Mouse (Mus musculus): Measurements from ENCODE around the gene Olfr15.

GRCm38 (mm10) chr16:3828021-3828420 is 2.7 kb upstream of the Olfr15 start:
- TF ChIP-seq GATA2 (IDR thresholded peaks at IDR 0.05; ENCODE audit: borderline replicate concordance, low read depth, low read length) (no peak), CTCF (IDR thresholded peaks at IDR 0.05; ENCODE audit: low read depth, low read length) (no peak), GATA1 (IDR thresholded peaks at IDR 0.05; ENCODE audit: borderline replicate concordance, low read length) (no peak), TAL1 (conservative IDR thresholded peaks at IDR 0.05; ENCODE audit: low read depth, low read length) (no peak)

All from G1E (cell line).